Mouse (Mus musculus): ENCODE measurements around the gene Fam57b. TPM values are rescaled to one million over a fixed set of nuclear protein-coding genes. Genes with fewer than 3 reads are reported as not detected.

The Fam57b gene
- polyA plus RNA-seq (2016; fragmentation: Nextera tagmentation; extraction: Ambion mirVana) = 2.6 and 2.9 TPM in 2 replicates

GRCm38 (mm10) chr7:126797411-126798126 lies at the start of gene Fam57b:
TSS of gene Fam57b (plus strand) at chr7:126797668.
- H3K4me1 ChIP-seq = peaks cover 65% of the 10 kb centered on the region
- 45% methylated on average over 21 of the region's 21 CpGs for WGBS

GRCm38 (mm10) chr7:126748824-126749223 lies 48.6 kb upstream of the Fam57b start:
- H3K4me1 ChIP-seq = no peaks in the 10 kb centered on the region
- DNase-seq (ENCODE audit: extremely low spot score, low spot score) = no peak
- no peaks in the 10 kb centered on the region for H3K36me3 ChIP-seq (replicated peaks)
- no peak overlapping the region for H3K4me3 ChIP-seq
- WGBS = 81% methylated on average over 7 of the region's 7 CpGs
- H3K27ac ChIP-seq = no peak overlapping the region
- H3K9me3 ChIP-seq = no peaks in the 10 kb centered on the region
- H3K27me3 ChIP-seq (ENCODE audit: poor library complexity, severe bottlenecking) = no peaks in the 10 kb centered on the region

More at GRCm38 (mm10) chr7:126797411-126798126, at the start of gene Fam57b:
- Histone ChIP-seq H3K27me3 (ENCODE audit: poor library complexity, severe bottlenecking) (no peaks in the 10 kb centered on the region), H3K4me3 (peak within 1 kb of the TSS; percentile 91), H3K36me3 (replicated peaks) (peaks cover 61% of the 10 kb centered on the region), H3K9me3 (no peaks in the 10 kb centered on the region), H3K27ac (peak within 1 kb of the TSS; percentile 98)
- no peak for DNase-seq (ENCODE audit: extremely low spot score, low spot score)

GRCm38 (mm10) chr7:126749582-126750343 lies 47.7 kb upstream of the Fam57b start:
- no peaks in the 10 kb centered on the region for H3K27me3 ChIP-seq (ENCODE audit: poor library complexity, severe bottlenecking)
- WGBS = 96% methylated on average over 17 of the region's 17 CpGs
- no peak for DNase-seq (ENCODE audit: extremely low spot score, low spot score)

GRCm38 (mm10) chr7:126754866-126755265 lies 42.6 kb upstream of the Fam57b start:
- peak overlapping the region; percentile 71 for H3K27ac ChIP-seq

More at GRCm38 (mm10) chr7:126749582-126750343, 47.7 kb upstream of the Fam57b start:
- Histone ChIP-seq H3K9me3 (no peaks in the 10 kb centered on the region), H3K4me3 (no peak overlapping the region), H3K4me1 (peaks cover 6% of the 10 kb centered on the region), H3K27ac (no peak overlapping the region), H3K36me3 (replicated peaks) (no peaks in the 10 kb centered on the region)

GRCm38 (mm10) chr7:126758539-126758938 lies 38.9 kb upstream of the Fam57b start:
- Histone ChIP-seq H3K4me3 (no peak overlapping the region), H3K4me1 (peaks cover 53% of the 10 kb centered on the region), H3K27ac (peak overlapping the region; percentile 96), H3K9me3 (no peaks in the 10 kb centered on the region), H3K36me3 (replicated peaks) (peaks cover 28% of the 10 kb centered on the region), H3K27me3 (ENCODE audit: poor library complexity, severe bottlenecking) (no peaks in the 10 kb centered on the region)
- 69% methylated on average over 7 of the region's 7 CpGs for whole genome bisulfite sequencing
- DNase-seq (ENCODE audit: extremely low spot score, low spot score) = no peak

More at GRCm38 (mm10) chr7:126754866-126755265, 42.6 kb upstream of the Fam57b start:
- peak; percentile 83 for DNase-seq (ENCODE audit: extremely low spot score, low spot score)
- no peaks in the 10 kb centered on the region for H3K9me3 ChIP-seq
- no peaks in the 10 kb centered on the region for H3K36me3 ChIP-seq (replicated peaks)
- peaks cover 21% of the 10 kb centered on the region for H3K4me1 ChIP-seq
- under 1% methylated on average over 9 of the region's 9 CpGs for WGBS
- peak overlapping the region; percentile 16; the same call in 1 of the 2 replicates for H3K4me3 ChIP-seq
- H3K27me3 ChIP-seq (ENCODE audit: poor library complexity, severe bottlenecking) = no peaks in the 10 kb centered on the region

- Histone ChIP-seq H3K9me3 (no peaks in the 10 kb centered on the region), H3K4me1 (peaks cover 53% of the 10 kb centered on the region), H3K36me3 (replicated peaks) (peaks cover 34% of the 10 kb centered on the region), H3K4me3 (peak within 1 kb of the TSS; percentile 91), H3K27ac (peak within 1 kb of the TSS; percentile 96), H3K27me3 (ENCODE audit: poor library complexity, severe bottlenecking) (no peaks in the 10 kb centered on the region)
- WGBS = 0% methylated on average over 36 of the region's 38 CpGs
- peak; percentile 91 for DNase-seq (ENCODE audit: extremely low spot score, low spot score)
These were observed 38.3 kb upstream of the Fam57b start, which contains the start of gene Mapk3 for GRCm38 (mm10) chr7:126759050-126759671. TSS of gene Mapk3 (plus strand) at chr7:126759601.

- peak overlapping the region; percentile 91 for H3K4me3 ChIP-seq
- DNase-seq (ENCODE audit: extremely low spot score, low spot score) = no peak
- no peaks in the 10 kb centered on the region for H3K9me3 ChIP-seq
- peaks cover 41% of the 10 kb centered on the region for H3K36me3 ChIP-seq (replicated peaks)
- H3K27me3 ChIP-seq (ENCODE audit: poor library complexity, severe bottlenecking) = no peaks in the 10 kb centered on the region
- peaks cover 47% of the 10 kb centered on the region for H3K4me1 ChIP-seq
- peak overlapping the region; percentile 96 for H3K27ac ChIP-seq
- WGBS = 2% methylated on average over 22 of the region's 24 CpGs
These were observed 37.6 kb upstream of the Fam57b start for GRCm38 (mm10) chr7:126759672-126760390.

GRCm38 (mm10) chr7:126760391-126760802 lies 37.1 kb upstream of the Fam57b start:
- Histone ChIP-seq H3K9me3 (no peaks in the 10 kb centered on the region), H3K4me3 (peak overlapping the region; percentile 91), H3K4me1 (peaks cover 41% of the 10 kb centered on the region), H3K27me3 (ENCODE audit: poor library complexity, severe bottlenecking) (no peaks in the 10 kb centered on the region), H3K36me3 (replicated peaks) (peaks cover 46% of the 10 kb centered on the region), H3K27ac (peak overlapping the region; percentile 96)
- 16% methylated on average over 3 of the region's 3 CpGs for WGBS
- DNase-seq (ENCODE audit: extremely low spot score, low spot score) = no peak

- Histone ChIP-seq H3K4me1 (peaks cover 41% of the 10 kb centered on the region), H3K9me3 (no peaks in the 10 kb centered on the region), H3K27me3 (ENCODE audit: poor library complexity, severe bottlenecking) (no peaks in the 10 kb centered on the region), H3K27ac (peak overlapping the region; percentile 96), H3K4me3 (peak overlapping the region; percentile 91; the same call in 1 of the 2 replicates), H3K36me3 (replicated peaks) (peaks cover 52% of the 10 kb centered on the region)
- DNase-seq (ENCODE audit: extremely low spot score, low spot score) = no peak
- WGBS = 78% methylated on average over 4 of the region's 4 CpGs
These were observed 36.5 kb upstream of the Fam57b start for GRCm38 (mm10) chr7:126760956-126761355.

- peaks cover 41% of the 10 kb centered on the region for H3K4me1 ChIP-seq
- no peaks in the 10 kb centered on the region for H3K9me3 ChIP-seq
- peak overlapping the region; percentile 1; the same call in 1 of the 2 replicates for H3K27ac ChIP-seq
- H3K4me3 ChIP-seq = 0 out of 2 replicates have a peak overlapping the region, but pooled peaks have one; percentile 6
- H3K36me3 ChIP-seq (replicated peaks) = peaks cover 58% of the 10 kb centered on the region
- DNase-seq (ENCODE audit: extremely low spot score, low spot score) = no peak
- H3K27me3 ChIP-seq (ENCODE audit: poor library complexity, severe bottlenecking) = no peaks in the 10 kb centered on the region
- 81% methylated on average over 6 of the region's 6 CpGs for WGBS
These were observed 35.9 kb upstream of the Fam57b start for GRCm38 (mm10) chr7:126761529-126762067.

GRCm38 (mm10) chr7:126762471-126763008 lies 34.9 kb upstream of the Fam57b start:
- Histone ChIP-seq H3K9me3 (no peaks in the 10 kb centered on the region), H3K36me3 (replicated peaks) (peaks cover 68% of the 10 kb centered on the region)

More at GRCm38 (mm10) chr7:126762471-126763008, 34.9 kb upstream of the Fam57b start:
- Histone ChIP-seq H3K4me3 (0 out of 2 replicates have a peak overlapping the region, but pooled peaks have one; percentile 5), H3K27ac (peak overlapping the region; percentile 40; the same call in 1 of the 2 replicates), H3K27me3 (ENCODE audit: poor library complexity, severe bottlenecking) (no peaks in the 10 kb centered on the region), H3K4me1 (peaks cover 41% of the 10 kb centered on the region)
- WGBS = 79% methylated on average over 17 of the region's 17 CpGs
- no peak for DNase-seq (ENCODE audit: extremely low spot score, low spot score)

All from forebrain, embryonic 10.5 days (tissue).